Comparison of ENCODE assay signal across 8 mouse cellular contexts in genomic region chr8:85492125-85492875, GRCm38 (mm10). TPM values are rescaled to one million over a fixed set of nuclear protein-coding genes. Genes with fewer than 3 reads are reported as not detected.
DNase-seq lines count a peak whose midpoint lies in the region; ATAC-seq and TF ChIP-seq lines count a peak whose summit lies in the region.

Gpt2 (plus strand) TSS chr8:85492576.

- H3K4me3 ChIP-seq in hindbrain, embryonic 15.5 days: peak within 1 kb of the TSS; percentile 96

- TF ChIP-seq CTCF in Patski (IDR thresholded peaks at IDR 0.05): no peak

- POLR2A ChIA-PET in Patski (lab: Charles Lee): interaction anchor here (0.6 kb wide), 1 partner anchor 122 kb away, joined by 3 read pairs; no protein-coding TSS in a partner anchor

- 0% methylated on average over 39 of the region's 41 CpGs for WGBS in hindbrain, embryonic 15.5 days

- no peaks in the 10 kb centered on the region for H3K27me3 ChIP-seq in Patski
- no peaks in the 10 kb centered on the region for H3K27me3 ChIP-seq in hindbrain, embryonic 15.5 days

- peak; percentile 56 for DNase-seq in Patski (ENCODE audit: low read depth, low spot score)
- peak; percentile 95 to 98 for DNase-seq in cerebellum, postnatal 10 days
- DNase-seq in frontal cortex, postnatal 36 days (ENCODE audit: low spot score in 2 of 2): peak; percentile 92 to 96
- DNase-seq in left cerebral cortex, adult 11 months (ENCODE audit: low spot score): peak; percentile 94
- peak; percentile 92 to 93 for DNase-seq in lung, postnatal 4 days
- peak; percentile 76 for DNase-seq in retina, postnatal 7 days (ENCODE audit: low read depth, low spot score)
- DNase-seq in urinary bladder, adult 2 months (ENCODE audit: low spot score): peak; percentile 81

- peak within 1 kb of the TSS; percentile 93 for H3K9ac ChIP-seq in hindbrain, embryonic 15.5 days

- peaks cover 22% of the 10 kb centered on the region for H3K4me1 ChIP-seq in hindbrain, embryonic 15.5 days (replicated peaks)

- H3K4me2 ChIP-seq in hindbrain, embryonic 15.5 days: peak within 1 kb of the TSS; percentile 79

- ATAC-seq in Patski: peak; percentile 97
- ATAC-seq in hindbrain, embryonic 15.5 days (ENCODE audit: low FRiP score, low read depth): peak; percentile 99

- H3K36me3 ChIP-seq in hindbrain, embryonic 15.5 days: no peaks in the 10 kb centered on the region; the same call in none of the 2 replicates

- CTCF ChIA-PET in Patski (lab: Charles Lee): no interaction called here

- no peaks in the 10 kb centered on the region for H3K9me3 ChIP-seq in hindbrain, embryonic 15.5 days

- in situ Hi-C loops in Patski (cut with MboI; ENCODE audit: low pct_unique_long_range_greater_than_20kb): no loop called here

- H3K27ac ChIP-seq in hindbrain, embryonic 15.5 days (replicated peaks): peak within 1 kb of the TSS; percentile 88

RNA-seq across cellular contexts. Expression of gene Gpt2, which starts in this region (rescaled TPM):
- polyA plus RNA-seq in Patski (2021): 46.3 TPM
- 57.2 and 60.1 TPM in 2 replicates for polyA plus RNA-seq in hindbrain, embryonic 15.5 days (2015; fragmentation: Nextera tagmentation; extraction: Ambion mirVana)
- polyA plus RNA-seq in urinary bladder, adult 2 months (2012; rRNA removed): 29.5 and 31.1 TPM in 2 replicates

Comparison
In these comparisons a context has a peak if more than half of its experiments do, and no peak if none do; other contexts are left out.
1. Peak in every context shown above with its lines: DNase-seq, ATAC-seq, H3K4me3 ChIP-seq and H3K27ac ChIP-seq.